Mouse (Mus musculus) bone marrow macrophage, adult 2 months (primary cell): ENCODE measurements around the gene Bmi1.

Experiments used
- CTCF ChIP-seq: IDR thresholded peaks from 2 replicates; pipeline ENCODE4 v1.5.1; 2012; ENCODE audit warnings: low read depth, mild to moderate bottlenecking, low read length, moderate library complexity
- POLR2A ChIP-seq: IDR thresholded peaks from 2 replicates; pipeline ENCODE4 v1.6.1; 2012; ENCODE audit warnings: mild to moderate bottlenecking, low read depth, low read length, borderline replicate concordance

DNA sequence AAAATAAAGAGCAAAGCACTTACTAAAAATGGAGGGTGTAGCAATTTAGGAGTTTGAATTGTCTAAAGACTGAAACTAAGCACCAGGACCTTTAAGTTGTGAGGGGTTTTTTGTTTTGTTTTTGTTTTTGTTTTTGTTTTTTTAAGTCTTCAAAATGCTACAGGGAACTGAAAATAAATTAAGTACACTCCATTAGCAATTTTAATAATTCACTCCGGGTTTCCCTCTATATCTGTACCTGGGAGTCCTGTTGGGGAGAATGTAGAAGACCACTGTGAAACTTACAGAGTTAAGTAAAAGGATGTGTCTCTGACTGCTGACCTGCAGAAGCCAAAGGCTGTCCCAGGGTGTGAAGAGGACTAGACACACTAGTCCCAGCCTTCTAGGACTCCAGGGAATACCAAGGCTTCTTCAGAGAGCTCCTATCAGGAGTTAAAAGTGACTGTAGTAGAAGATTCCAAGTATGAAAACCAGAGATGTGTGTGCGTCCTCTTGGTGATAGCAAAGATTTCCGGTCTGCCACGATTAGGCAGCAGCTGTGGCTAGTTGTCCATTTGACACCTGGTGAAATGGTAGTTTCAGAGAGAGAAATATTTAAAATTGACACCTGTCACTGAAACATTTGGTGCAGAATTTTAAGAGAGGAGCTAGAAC is 20.9 kb downstream of the Bmi1 start:
- TF ChIP-seq POLR2A (no peak), CTCF (no peak)
